Mouse (Mus musculus): Measurements from ENCODE around the gene Lsm10.

- TF ChIP-seq GATA1 (IDR thresholded peaks at IDR 0.05; ENCODE audit: borderline replicate concordance, low read length) (no peak), FLI1 (IDR thresholded peaks at IDR 0.05; ENCODE audit: low read length) (no peak)
Measured at GRCm38 (mm10) chr4:126117116-126117515, 20.7 kb downstream of the Lsm10 start.

Data from megakaryocyte, embryonic 14.5 days (primary cell).